Mouse (Mus musculus) adrenal gland, adult (tissue): ENCODE measurements around the gene Xrra1.
"Not testable (repeated sequence)": the region's sequence is repeated elsewhere in the genome, so short reads cannot be mapped to it uniquely, and the experiment has no call there.

Experiments used
- DNase-seq, 2 experiments: peaks; one replicate each; pipeline ENCODE4 v3.0.0; 2022 to 2023; ENCODE audit warnings: low spot score in 1 of 2; ENCODE audit not compliant: inconsistent age in 2 of 2

Gene Xrra1

GRCm38 (mm10) chr7:99893967-99894366 is 35.1 kb downstream of the Xrra1 start:
- DNase-seq, result peak; percentile 44 to 88

GRCm38 (mm10) chr7:99894478-99894877 is 35.6 kb downstream of the Xrra1 start:
- peak; percentile 54 to 84 for DNase-seq

DNA sequence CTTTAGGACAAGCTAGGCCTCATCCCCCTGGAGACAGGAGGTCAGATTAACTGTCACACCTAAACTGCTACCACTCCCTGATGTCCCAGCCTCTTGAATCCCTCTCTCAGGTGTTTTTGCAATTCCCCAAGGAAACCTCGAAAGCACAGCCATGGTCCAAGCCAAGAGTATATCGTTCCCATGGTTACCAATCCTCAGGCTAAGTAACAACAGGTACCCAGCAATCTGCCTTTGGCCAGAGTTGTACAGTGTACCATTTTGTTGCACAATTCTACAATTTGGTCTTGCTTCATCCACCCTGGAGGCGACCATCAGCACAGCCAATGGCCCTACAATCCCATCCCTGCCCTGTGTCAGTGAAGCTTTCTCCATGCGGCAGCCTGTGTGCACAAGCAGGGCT is 38.0 kb downstream of the Xrra1 start:
- peak in 1 of 2 experiments; percentile 24 for DNase-seq

DNA sequence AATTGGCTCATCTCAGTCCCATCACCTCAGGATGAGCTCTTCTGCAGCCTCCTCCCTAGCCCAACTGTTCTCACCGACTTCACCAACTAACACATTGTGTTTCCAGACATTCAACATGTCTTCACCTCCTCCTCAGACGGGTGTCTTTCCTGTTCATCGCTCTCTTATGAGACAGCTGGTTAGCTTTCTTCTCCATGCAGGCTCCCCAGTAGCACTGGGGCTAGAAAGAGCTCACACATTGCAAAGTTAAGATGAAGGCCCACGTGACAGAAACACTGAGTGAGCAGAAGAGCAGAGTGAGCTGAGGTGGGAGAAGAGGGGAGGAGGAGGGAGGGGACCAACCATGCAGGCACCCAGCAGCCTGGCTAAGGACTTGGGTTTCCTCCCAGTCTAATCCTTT is 43.3 kb downstream of the Xrra1 start:
- no peak for DNase-seq

DNA sequence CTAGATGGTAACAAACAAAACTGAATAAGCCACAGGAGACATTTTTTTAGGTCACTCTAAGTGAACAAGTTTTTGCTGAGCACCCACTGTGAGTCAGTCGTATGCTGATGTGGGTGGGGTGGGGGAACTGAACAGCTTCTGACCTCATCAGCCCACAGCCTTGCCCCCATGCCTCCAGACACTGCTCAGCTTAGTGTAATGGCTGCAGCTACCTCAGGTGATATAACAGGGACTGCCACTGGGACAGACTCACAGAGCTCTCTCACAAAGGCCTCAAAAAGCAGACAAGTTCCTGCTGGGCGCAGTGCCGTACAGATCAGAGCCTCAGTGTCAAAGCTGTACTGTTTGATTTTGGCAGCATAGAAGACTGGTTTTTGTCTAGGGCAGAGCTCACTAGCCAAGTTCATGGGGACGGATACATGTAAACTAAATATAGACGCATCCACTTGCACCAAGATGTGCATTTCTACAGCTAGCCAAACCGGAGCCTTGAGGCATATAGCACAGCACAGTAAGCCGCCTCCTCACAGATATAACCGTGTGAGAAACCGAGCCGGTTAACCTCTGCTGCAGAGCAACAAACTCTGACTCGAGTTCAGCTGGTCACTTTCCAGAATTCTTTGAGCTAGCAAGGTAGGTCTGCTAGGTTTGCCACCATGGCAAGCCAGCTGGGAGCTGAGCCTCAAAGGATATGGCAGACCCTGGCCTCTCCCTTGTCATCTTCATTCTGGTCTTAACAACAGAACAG is 44.2 kb downstream of the Xrra1 start:
- no peak for DNase-seq

DNA sequence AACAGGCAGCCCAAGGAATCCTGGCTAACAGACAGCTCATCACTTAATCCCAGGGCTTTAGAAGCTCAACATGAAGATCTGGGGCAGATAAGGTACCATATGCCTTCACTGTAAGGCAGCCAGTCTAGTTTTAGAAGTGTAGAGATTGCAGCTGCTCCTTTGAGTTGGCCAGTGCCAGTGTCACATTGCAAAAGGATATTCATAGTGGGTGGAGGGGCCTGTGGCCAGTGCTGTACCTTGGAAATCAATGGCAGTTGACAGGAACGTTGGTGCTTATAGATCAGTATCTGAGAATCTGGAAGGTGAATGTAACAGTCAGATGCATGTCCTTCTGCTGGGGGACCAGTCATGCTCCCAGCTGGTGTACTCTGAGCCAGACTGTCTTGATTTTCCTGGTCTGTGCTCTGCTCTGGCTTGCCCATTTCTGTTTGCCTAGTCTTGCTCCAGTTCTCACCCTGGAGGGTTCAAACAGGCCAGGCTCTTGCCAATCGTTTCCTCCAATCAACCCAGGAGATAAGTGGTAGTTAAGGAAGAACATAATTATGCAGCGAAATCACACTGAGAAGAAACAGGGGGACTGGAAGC is 45.6 kb downstream of the Xrra1 start:
- peak in 1 of 2 experiments; percentile 75 for DNase-seq

DNA sequence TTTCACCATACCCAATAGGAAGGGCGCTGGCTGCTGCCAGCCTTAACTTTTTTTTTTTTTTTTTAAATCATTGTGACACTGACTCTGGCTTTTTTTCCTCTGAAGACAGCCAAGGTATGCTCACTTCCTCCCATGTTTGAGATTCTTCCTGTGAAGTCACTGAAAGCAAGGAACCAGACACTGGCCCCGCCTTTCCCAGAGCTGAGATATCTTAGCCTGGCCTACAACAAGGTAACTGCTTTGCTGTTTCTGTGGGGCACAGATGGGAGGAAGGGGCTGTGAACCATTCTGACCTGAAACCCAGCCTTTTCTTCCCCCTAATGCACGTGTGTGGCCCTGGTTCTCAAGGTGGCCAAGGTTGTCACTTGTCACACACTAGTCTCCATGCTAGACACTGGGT is 47.4 kb downstream of the Xrra1 start:
- no peak for DNase-seq

DNA sequence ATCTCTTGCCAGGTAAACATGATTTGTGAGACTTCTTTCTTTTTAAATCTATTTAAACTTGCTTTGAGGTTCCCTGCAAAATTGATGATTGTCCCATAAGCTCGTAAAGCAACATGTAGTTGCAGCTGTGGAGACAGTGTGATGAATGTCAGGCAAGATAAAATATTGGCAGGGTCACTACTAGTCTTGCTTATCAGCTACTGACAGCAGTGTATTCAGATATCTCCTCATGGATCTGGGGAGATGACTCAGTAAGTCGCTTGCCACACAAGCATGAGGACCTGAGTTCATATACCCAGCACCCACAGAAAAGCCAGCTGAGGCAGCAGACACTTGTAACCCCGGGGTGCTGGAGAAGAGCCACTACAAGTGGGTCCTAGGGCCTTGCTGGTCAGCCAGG is 48.5 kb downstream of the Xrra1 start:
- peak in 1 of 2 experiments; percentile 80 for DNase-seq

- DNase-seq, result peak in 1 of 2 experiments; percentile 33
Measured at GRCm38 (mm10) chr7:99911038-99911437, 52.1 kb downstream of the Xrra1 start.

DNA sequence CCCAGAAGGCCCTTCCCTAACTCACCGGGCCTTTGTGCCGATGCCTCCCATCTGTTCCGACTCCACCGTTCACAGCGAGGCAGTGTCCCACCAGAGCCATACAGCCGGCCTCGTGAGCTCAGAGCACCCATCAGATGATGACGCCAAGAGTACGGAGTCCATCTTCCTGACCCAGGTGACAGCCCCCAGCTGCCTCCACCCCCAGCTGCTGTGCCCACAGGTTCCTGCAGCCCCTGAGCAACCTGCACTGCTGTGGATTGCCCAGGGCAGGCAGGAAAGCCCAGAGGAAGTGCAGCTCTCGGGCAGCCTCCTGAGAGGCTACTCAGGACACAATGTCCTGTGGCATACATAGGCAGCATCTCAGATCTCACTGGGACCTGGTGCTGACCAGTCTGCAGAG is 55.4 kb downstream of the Xrra1 start:
- no peak for DNase-seq

DNA sequence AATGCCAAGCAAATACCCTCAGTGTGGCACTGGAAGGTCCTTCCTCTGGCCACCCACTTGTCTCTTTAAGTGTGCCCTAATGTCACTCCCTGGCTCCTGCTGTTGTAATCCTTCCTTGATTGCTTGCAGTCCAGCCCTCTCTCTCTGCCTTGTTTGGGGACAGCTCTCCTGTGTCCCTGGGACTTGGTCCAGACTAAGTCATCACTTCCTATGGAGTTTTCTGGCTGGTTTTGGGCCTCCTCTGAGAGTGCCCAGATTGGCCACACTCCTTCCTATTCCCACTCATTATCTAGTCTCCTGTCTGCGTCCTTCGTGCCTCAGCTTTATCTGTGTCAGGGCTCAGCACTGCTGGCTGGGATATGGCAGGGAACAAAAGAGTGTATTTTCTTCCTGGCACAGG is 56.6 kb downstream of the Xrra1 start:
- peak in 1 of 2 experiments; percentile 85 for DNase-seq

- DNase-seq, result peak; percentile 61 to 92
Measured at GRCm38 (mm10) chr7:99916741-99917319, 57.9 kb downstream of the Xrra1 start.

- DNase-seq, result peak; percentile 69 to 89
Measured at GRCm38 (mm10) chr7:99917320-99917844, 58.5 kb downstream of the Xrra1 start.

GRCm38 (mm10) chr7:99919164-99919563 is 60.2 kb downstream of the Xrra1 start:
- DNase-seq, result no peak

GRCm38 (mm10) chr7:99919971-99920370 is 61.1 kb downstream of the Xrra1 start:
- no peak for DNase-seq

DNA sequence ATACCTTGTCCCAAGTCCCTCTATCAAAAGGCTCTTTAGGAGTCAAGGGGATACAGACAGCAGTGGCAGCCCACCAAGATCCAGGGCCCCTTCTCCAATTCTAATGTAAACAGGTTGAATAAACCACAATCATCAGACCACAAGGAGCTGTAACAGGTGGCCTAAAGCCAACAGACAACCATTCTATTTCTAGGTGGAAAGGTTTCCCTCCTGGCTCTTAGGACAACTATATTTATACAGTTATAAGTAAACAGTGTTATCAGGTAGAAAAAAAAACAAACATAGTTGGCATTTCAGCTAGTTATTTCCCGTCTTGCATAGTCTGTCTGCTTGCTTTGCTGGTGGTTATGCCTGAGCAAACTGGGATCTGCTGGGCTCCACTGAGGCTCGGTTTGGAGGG is 61.5 kb downstream of the Xrra1 start:
- DNase-seq, result no peak

DNA sequence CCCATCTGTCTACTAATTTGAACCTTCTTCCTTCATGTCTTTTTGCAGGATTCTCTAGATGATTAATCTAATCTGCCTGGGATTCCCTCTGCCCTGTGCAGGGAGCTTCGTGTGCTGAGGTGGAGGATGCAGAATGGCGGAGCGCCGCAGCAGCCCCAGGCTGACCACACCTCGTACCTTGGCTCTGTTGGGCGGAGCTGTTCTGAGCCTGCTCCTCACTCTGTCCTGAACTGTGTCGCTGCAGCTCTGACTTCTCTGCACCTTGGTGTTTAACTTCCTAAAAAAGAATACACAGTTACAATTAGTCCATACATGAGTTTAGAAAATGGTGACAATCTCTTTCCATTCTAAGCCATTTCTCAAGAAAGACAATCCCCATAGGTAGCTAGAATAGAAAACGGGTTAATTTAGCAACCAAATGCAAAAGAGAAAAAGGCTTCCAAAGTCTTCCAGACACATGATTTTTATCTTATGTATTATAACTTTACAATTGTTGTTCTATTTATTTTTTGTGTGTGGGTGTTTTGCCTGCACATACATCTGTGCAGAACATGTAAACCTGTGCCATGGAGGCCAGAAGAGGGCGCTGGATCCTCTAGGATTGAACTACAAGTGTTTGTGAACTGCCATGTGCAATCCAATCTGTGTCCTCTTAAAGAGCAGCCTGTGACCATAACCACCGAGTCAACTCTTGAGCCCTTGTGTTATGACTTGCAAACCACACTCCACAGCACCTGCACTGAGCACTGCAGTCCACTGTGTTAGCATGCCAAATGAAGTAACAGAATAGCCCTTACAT is 68.2 kb downstream of the Xrra1 start:
- peak; percentile 68 to 91 for DNase-seq

DNA sequence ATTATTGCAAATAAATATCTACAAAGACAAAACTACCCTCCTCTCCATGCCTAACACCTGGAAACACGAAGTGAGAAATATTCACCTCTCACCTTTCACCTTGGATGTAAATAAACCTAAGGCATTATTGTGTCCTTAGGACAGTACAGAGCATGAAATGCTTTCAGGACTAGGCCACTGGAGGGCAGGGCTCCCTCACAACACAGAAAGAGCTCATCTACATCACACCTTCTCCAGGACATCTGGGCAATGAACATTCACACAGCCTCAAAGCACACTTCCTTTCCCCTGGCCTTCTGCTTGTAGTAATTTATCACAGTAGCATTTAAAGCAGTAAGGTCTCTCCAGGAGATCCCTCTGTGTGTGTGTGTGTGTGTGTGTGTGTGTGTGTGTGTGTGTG is 76.8 kb downstream of the Xrra1 start:
- peak in 1 of 2 experiments; percentile 54 for DNase-seq

- DNase-seq, result no peak
Measured at GRCm38 (mm10) chr7:99940669-99941068, 81.8 kb downstream of the Xrra1 start.

DNA sequence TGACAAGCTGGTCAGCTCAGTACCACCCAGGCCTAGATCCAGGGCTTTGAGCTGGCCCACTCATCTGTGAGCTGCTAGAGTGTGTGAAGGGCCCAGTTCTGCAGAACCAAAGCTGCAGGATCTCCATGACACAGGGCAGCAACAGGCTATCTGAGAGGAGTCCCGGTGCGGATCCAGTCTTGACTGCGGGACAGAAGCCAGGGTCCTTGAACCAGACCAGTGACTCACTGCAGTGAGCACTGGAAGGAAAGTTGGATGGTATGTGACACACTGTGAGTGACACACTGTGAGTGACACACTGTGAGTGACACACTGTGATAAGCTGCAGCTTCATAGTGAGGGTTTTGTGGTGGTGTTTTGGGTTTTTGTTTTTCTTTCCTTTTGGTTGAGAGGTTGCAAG is 85.6 kb downstream of the Xrra1 start:
- DNase-seq, result peak; percentile 73 to 85

DNA sequence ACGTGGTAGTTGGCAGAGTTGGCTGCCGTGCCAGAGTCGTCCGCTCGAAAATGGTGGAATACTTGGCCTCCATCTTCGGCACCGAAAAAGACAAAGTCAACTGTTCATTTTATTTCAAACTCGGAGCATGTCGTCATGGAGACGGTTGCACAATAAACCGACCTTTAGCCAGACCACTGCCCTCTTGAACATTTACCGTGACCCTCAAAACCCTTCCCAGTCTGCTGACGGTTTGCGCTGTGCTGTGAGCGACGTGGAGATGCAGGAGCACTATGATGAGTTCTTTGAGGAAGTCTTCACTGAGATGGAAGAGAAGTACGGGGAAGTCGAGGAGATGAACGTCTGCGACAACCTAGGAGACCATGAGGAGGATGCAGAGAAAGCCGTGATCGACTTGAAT is 86.1 kb downstream of the Xrra1 start:
- not testable (repeated sequence) for DNase-seq
